Mouse (Mus musculus) hindbrain, embryonic 10.5 days (tissue): ENCODE results near the gene Klf5. TPM values are rescaled to one million over a fixed set of nuclear protein-coding genes. Genes with fewer than 3 reads are reported as not detected.

ENCODE experiments used
- DNase-seq: peaks from one replicate; pipeline ENCODE4 v3.0.0-alpha.2; 2017; ENCODE audit warnings: low spot score
- H3K27ac ChIP-seq: fragments of 300-500 bp; sonication (generic); 2 replicates; pipeline ENCODE4 v1.5.1; 2016; ENCODE audit warnings: mild to moderate bottlenecking, moderate library complexity
- H3K27me3 ChIP-seq: fragments of 300-500 bp; sonication (generic); 2 replicates; pipeline ENCODE4 v1.6.1; 2016; ENCODE audit warnings: mild to moderate bottlenecking; ENCODE audit not compliant: poor library complexity, insufficient read depth, severe bottlenecking
- H3K36me3 ChIP-seq: fragments of 300-500 bp; sonication (generic); 2 replicates; pipeline ENCODE4 v1.6.1; 2016; ENCODE audit warnings: mild to moderate bottlenecking, moderate library complexity
- H3K4me1 ChIP-seq: fragments of 300-500 bp; sonication (generic); replicated peaks from 2 replicates; pipeline ENCODE4 v1.6.1; 2016; ENCODE audit warnings: mild to moderate bottlenecking
- H3K4me3 ChIP-seq: fragments of 300-500 bp; sonication (generic); 2 replicates; pipeline ENCODE4 v1.5.1; 2016; ENCODE audit warnings: mild to moderate bottlenecking, moderate library complexity
- H3K9me3 ChIP-seq: fragments of 300-500 bp; sonication (generic); 2 replicates; pipeline ENCODE4 v1.6.1; 2016; ENCODE audit warnings: mild to moderate bottlenecking, moderate library complexity
- WGBS: fragments of 180-500 bp; shearing (Covaris S2); methylation state at CpG from one replicate; pipeline ENCODE4 v1.1.7; 2016; 5-methylcytosine and 5-hydroxymethylcytosine counted together
- polyA plus RNA-seq: library from polyadenylated mRNA; unstranded; fragments of >200 nt; fragmentation: Nextera tagmentation; extraction: Ambion mirVana; gene quantifications from 2 replicates; pipeline ENCODE4 v1.2.1, GENCODE M21; 2016

The Klf5 gene
- polyA plus RNA-seq, 1 experiment from 2014 or later = 1.6 TPM

DNA sequence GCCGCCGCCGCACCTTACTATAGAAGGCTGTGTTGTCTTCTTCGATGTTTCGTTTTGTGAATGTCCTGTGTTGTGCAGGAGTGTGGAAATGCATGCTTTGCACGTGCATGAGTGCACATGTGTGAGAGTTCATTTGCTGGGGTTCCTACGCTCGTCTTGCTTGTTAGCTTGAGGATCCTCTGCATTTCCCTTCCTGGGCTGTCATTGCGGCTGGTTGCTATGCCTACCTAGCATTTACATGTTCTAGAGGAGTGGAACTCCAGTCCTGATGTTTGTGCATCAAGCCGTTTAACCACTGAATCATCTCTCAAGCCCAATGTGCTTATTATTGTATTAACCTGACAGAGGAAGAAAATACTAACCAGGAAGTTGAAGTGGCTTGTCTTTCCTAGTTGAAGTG, 24.9 kb downstream of the Klf5 start:
- Histone ChIP-seq H3K9me3 (no peaks in the 10 kb centered on the region), H3K4me3 (no peak overlapping the region), H3K4me1 (no peaks in the 10 kb centered on the region), H3K36me3 (no peaks in the 10 kb centered on the region), H3K27ac (no peak overlapping the region), H3K27me3 (no peaks in the 10 kb centered on the region)
- DNase-seq = no peak
- 85% methylated on average over 10 of the region's 10 CpGs for WGBS

DNA sequence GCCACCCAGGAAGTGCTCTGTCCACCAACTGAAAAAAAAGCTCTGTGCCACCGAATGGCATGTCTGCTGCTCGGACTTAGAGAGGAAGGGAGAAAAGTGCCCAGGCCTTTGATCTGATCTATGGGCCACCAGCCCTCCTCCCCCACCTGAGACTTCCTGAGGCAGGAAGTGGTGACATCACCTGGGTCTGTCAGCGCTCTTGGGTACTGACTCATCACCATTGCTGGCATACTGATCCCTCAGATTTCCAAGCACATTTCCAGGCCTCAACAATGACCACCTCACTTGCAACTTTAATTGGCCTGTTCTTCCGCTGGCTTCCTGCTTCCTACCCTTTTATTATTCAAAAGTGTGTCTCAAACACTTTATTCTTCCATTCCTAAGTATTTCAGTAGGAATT, 26.0 kb downstream of the Klf5 start:
- Histone ChIP-seq H3K9me3 (no peaks in the 10 kb centered on the region), H3K36me3 (no peaks in the 10 kb centered on the region), H3K27me3 (no peaks in the 10 kb centered on the region), H3K27ac (no peak overlapping the region), H3K4me1 (no peaks in the 10 kb centered on the region), H3K4me3 (no peak overlapping the region)
- DNase-seq = no peak
- WGBS = 79% methylated on average over 4 of the region's 4 CpGs

- Histone ChIP-seq H3K27ac (no peak overlapping the region), H3K27me3 (no peaks in the 10 kb centered on the region), H3K9me3 (no peaks in the 10 kb centered on the region), H3K4me1 (no peaks in the 10 kb centered on the region), H3K36me3 (no peaks in the 10 kb centered on the region), H3K4me3 (no peak overlapping the region)
- WGBS = 80% methylated on average over 12 of the region's 12 CpGs
- no peak for DNase-seq
These were observed 27.3 kb downstream of the Klf5 start for GRCm38 (mm10) chr14:99325597-99326472.

DNA sequence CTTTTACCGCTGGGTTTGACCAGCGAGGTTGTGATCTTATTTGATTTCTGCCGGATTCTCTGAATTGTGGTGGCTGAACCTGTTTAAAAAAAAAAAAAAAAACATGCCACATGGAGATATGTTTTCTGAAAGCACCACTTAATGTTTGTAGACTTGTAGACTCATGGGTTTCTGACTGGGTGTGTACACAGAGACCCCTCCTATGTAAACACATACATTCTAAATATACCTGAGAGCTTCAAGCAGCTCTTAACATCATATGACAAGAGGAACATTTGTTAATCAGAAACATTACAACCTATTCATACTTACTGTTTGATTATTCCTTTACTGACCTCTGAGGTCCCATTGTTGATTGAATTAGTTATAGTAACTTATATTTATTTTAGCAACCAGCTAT, 38.1 kb downstream of the Klf5 start:
- Histone ChIP-seq H3K27ac (no peak overlapping the region), H3K4me1 (no peaks in the 10 kb centered on the region), H3K4me3 (no peak overlapping the region), H3K36me3 (no peaks in the 10 kb centered on the region), H3K9me3 (no peaks in the 10 kb centered on the region), H3K27me3 (no peaks in the 10 kb centered on the region)
- WGBS = 93% methylated on average over 3 of the region's 3 CpGs
- no peak for DNase-seq

GRCm38 (mm10) chr14:99339021-99339420, 40.5 kb downstream of the Klf5 start:
- no peaks in the 10 kb centered on the region for H3K36me3 ChIP-seq
- H3K4me3 ChIP-seq = no peak overlapping the region
- no peak overlapping the region for H3K27ac ChIP-seq
- no peaks in the 10 kb centered on the region for H3K4me1 ChIP-seq
- DNase-seq = no peak
- 62% methylated on average over 8 of the region's 8 CpGs for whole genome bisulfite sequencing
- no peaks in the 10 kb centered on the region for H3K9me3 ChIP-seq
- no peaks in the 10 kb centered on the region for H3K27me3 ChIP-seq

DNA sequence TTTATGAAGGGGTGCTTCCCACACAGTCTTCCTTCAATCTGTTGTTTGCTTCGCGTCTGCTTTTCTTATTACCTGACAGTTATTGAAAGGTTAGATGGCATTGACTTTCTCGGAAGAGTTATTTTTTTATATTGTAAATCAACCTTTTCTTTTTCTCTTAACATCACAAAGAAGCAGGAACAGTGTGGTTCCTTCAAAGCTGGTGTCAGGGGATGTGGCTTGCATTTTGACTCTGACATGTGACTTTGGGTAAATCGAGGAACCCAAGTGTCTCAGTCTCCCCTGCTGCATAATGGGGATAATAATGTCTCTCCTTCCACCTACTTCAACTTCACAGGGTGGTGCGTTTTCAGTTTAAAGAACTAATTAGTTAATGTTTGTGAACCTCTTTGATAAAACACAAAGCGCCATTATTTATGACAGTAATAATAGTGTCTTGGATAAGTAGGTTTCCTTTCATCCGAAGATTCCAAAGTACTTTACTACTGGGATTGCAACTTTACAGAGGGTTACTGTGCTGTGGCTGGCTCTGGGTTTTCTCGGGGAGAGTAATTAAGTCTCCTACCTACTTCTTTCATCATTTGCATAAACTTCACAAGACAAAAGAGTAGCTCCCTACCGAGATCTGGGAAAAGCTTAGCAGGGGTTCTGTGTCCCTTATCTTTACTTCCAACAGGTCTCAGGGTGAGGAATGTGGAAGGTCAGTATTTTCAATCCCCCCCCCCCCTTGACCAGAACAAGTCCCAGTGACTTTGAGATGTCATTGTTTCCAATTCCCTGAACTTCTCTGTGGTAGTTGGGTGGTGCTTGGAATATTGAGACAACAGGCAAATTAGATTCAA, 41.4 kb downstream of the Klf5 start:
- no peak overlapping the region for H3K4me3 ChIP-seq
- H3K4me1 ChIP-seq = no peaks in the 10 kb centered on the region
- no peaks in the 10 kb centered on the region for H3K9me3 ChIP-seq
- H3K36me3 ChIP-seq = no peaks in the 10 kb centered on the region
- H3K27me3 ChIP-seq = no peaks in the 10 kb centered on the region
- H3K27ac ChIP-seq = no peak overlapping the region
- no peak for DNase-seq
- 15% methylated on average over 9 of the region's 9 CpGs for WGBS

- Histone ChIP-seq H3K4me3 (no peak overlapping the region), H3K4me1 (no peaks in the 10 kb centered on the region), H3K27ac (no peak overlapping the region), H3K9me3 (no peaks in the 10 kb centered on the region), H3K36me3 (no peaks in the 10 kb centered on the region), H3K27me3 (no peaks in the 10 kb centered on the region)
- no peak for DNase-seq
- WGBS = 83% methylated on average over 1 of the region's 1 CpGs
These were observed 42.2 kb downstream of the Klf5 start for GRCm38 (mm10) chr14:99340703-99341102.

DNA sequence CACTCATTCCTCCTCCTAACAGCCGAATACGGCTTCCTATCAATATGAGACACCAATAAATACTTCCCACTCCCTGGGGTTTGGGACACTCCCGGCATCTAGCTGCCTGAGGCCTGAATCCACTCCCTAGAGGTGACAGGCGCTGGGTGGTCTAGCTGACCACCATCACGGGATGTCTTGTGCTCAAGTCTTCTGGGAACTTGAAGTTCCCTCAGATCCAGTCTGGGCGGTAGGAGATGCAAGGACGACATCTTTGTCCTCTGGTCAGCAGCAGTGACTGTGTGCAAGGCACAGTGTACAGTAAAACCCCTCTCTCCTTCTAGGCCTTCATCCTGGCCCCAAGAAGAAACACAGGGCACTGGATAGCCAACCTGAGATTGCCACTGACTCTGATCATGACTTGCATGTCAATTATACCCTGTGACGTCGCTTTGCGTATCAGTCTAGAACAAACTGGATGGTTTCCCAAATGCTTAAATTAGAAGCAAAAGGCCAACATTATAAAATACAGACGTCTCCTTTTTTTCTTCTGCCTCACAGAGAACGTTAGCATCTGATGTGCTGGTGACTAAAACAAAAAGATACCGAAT, 49.8 kb downstream of the Klf5 start:
- WGBS = 79% methylated on average over 13 of the region's 13 CpGs
- no peak for DNase-seq
- no peaks in the 10 kb centered on the region for H3K36me3 ChIP-seq

DNA sequence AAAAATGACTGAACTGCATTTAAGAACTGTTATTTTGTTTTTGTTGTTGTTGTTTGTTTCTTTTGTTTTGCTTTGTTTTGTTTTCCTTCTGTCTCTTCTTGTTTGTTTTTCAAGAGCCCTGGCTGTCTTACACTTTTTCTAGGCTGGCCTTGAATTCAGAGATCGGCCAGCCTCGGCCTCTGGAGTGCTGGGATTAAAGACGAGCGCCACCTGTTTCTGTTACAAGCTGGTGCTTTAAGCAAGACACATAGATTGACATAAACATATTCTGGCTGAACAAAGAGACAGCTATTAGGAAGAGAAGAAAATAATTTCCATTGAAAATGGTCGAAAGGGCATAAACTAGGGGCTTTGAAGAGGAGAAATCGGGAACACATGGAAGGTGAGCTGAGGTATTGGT, 51.1 kb downstream of the Klf5 start:
- no peak overlapping the region for H3K27ac ChIP-seq
- H3K27me3 ChIP-seq = no peaks in the 10 kb centered on the region
- H3K4me3 ChIP-seq = no peak overlapping the region
- no peaks in the 10 kb centered on the region for H3K36me3 ChIP-seq
- H3K9me3 ChIP-seq = no peaks in the 10 kb centered on the region
- 73% methylated on average over 6 of the region's 6 CpGs for WGBS
- H3K4me1 ChIP-seq = peaks cover 13% of the 10 kb centered on the region; the same call in 1 of the 2 replicates
- DNase-seq = no peak

More for the DNA sequence above, 49.8 kb downstream of the Klf5 start:
- Histone ChIP-seq H3K27me3 (no peaks in the 10 kb centered on the region), H3K4me1 (peaks cover 13% of the 10 kb centered on the region; the same call in 1 of the 2 replicates), H3K27ac (no peak overlapping the region), H3K9me3 (no peaks in the 10 kb centered on the region), H3K4me3 (no peak overlapping the region)

- Histone ChIP-seq H3K9me3 (no peaks in the 10 kb centered on the region), H3K4me3 (no peak overlapping the region), H3K36me3 (no peaks in the 10 kb centered on the region), H3K27ac (no peak overlapping the region), H3K4me1 (peaks cover 12% of the 10 kb centered on the region; the same call in 1 of the 2 replicates), H3K27me3 (no peaks in the 10 kb centered on the region)
- DNase-seq = no peak
- WGBS = 63% methylated on average over 4 of the region's 4 CpGs
These were observed 54.5 kb downstream of the Klf5 start for GRCm38 (mm10) chr14:99352989-99353388.

DNA sequence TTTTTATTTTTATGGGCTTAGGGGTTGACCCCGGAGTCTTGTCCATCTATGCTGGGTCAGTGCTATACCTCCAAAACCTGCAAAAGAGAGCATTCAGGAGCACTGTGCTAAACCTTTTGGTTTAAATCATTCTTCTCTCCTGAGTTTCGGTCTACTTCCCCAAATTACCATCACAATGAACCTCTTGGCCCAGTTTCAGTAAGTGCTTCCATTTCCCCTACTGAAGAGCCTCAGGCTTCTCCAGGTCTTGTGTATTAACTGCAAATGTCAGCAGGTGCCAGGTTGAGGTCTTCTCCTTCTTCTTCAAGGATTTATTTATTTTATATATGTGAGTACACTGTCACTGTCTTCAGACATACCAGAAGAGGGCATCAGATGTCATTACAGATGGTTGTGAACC, 55.6 kb downstream of the Klf5 start:
- WGBS = 71% methylated on average over 2 of the region's 2 CpGs

DNA sequence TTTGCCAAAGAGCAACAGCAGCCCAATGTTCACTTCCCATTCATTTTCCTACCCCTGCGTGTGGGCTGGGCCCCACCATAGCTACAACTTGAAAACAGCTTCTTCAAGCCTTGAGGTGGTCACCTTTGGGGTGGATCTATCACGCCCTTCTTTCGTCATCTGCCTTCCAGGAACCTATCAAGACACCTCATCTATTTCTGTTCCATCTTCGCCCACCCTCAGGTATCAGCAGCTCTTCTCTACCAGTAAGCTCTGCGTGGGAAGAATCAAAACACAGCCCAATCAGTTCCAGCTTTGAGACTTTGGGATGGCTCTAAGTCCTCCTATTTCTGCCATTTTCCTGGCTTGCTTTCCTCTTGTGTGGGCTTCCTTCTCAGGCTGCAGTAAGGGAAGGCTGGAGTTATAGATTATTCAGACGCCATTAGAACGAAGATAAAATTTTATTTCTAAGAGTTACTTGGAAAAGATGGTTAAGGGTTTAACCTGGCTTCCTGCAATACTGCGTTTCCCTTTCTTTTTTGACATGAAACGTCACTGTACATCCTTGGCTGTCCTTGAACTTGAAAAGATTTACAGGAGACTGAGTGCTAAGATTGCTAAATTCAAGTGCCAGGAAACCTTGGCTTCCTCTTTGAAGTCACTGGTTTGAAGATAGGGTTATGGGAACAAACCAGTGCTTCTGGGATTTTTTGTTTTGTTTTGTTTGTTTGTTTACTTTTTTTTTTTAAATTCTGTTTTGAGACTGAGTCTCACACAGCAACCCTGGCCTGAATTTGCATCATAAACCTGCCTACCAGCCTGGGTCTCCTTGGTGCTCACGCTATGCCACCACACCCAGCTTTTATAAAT, 56.5 kb downstream of the Klf5 start:
- no peaks in the 10 kb centered on the region for H3K4me1 ChIP-seq
- H3K27me3 ChIP-seq = no peaks in the 10 kb centered on the region
- H3K27ac ChIP-seq = no peak overlapping the region
- H3K4me3 ChIP-seq = no peak overlapping the region
- 95% methylated on average over 10 of the region's 10 CpGs for WGBS
- H3K9me3 ChIP-seq = no peaks in the 10 kb centered on the region
- no peaks in the 10 kb centered on the region for H3K36me3 ChIP-seq
- no peak for DNase-seq

More for the DNA sequence above, 55.6 kb downstream of the Klf5 start:
- H3K27me3 ChIP-seq = no peaks in the 10 kb centered on the region
- peaks cover 3% of the 10 kb centered on the region; the same call in 1 of the 2 replicates for H3K4me1 ChIP-seq
- no peaks in the 10 kb centered on the region for H3K9me3 ChIP-seq
- H3K27ac ChIP-seq = no peak overlapping the region
- no peak for DNase-seq
- no peak overlapping the region for H3K4me3 ChIP-seq
- no peaks in the 10 kb centered on the region for H3K36me3 ChIP-seq
